Mouse (Mus musculus): ENCODE data around the gene Pdap1.

- no peak for TF ChIP-seq CTCF (IDR thresholded peaks at IDR 0.05; ENCODE audit: low read depth, low read length)
- no peak for TF ChIP-seq POLR2A (IDR thresholded peaks at IDR 0.05; ENCODE audit: extremely low read depth, insufficient read depth, low read length)
Measured at GRCm38 (mm10) chr5:145147748-145148147, 7.7 kb upstream of the Pdap1 start.
